Mouse (Mus musculus) megakaryocyte, adult 5-6 weeks (primary cell): Measurements from ENCODE around the gene Lrrc26. TPM values are rescaled to one million over a fixed set of nuclear protein-coding genes. Genes with fewer than 3 reads are reported as not detected.

ENCODE experiments used
- ATAC-seq: 2 replicates; pipeline ENCODE4 v1.8.0; 2016; ENCODE audit warnings: mild to moderate bottlenecking, inconsistent platforms; ENCODE audit not compliant: poor library complexity, severe bottlenecking
- total RNA-seq, 2 experiments: library from RNA; stranded (forward) in 1 of 2; stranded (reverse) in 1 of 2; fragments of 153-499, 151-499 nt in 1 of 2; fragments of 221-1000, 200-1000 nt in 1 of 2; gene quantifications; 2 replicates each; pipeline versions ENCODE4 v1.2.3 to v1.2.4; 2015 to 2017

Gene Lrrc26
- total RNA-seq, 2 experiments from 2014 or later = not detected

DNA sequence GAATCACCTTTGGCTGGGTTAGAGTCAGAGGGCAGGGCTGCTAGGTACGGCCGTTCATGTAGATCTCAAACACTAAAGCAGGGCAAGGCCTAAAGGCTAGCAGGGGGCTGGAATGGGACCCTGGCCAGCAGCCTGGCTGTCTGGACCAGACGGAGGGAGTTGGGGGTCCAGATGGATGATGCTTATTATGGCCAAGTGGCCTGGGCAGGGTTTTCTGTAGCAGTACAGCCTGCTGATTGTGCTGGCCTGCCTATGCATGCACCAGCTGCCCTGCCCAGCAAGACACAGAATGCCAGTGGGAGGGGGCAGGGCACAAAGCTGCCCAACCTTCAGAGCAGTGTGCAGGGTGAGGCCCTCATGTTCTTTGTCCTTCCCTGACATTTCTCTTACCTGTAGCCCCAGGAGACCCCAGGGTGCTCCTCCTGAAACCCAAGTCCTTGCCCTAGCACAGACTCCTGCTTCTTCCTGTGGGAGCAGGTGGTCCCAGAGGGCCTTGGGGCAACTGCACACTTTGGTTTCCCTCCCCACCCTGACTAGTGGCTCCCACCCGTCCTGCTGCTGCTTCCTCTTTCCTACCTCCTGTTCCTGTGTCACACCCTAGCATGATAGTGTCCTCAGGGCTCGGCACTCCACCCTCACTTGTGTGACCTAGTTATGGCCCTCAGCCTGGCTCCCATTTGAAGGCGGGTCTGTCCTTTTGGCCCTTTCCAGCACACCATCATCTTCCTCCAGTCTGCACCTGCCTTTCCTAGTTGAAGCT lies 23.6 kb upstream of the Lrrc26 start:
- ATAC-seq = peak; percentile 52

DNA sequence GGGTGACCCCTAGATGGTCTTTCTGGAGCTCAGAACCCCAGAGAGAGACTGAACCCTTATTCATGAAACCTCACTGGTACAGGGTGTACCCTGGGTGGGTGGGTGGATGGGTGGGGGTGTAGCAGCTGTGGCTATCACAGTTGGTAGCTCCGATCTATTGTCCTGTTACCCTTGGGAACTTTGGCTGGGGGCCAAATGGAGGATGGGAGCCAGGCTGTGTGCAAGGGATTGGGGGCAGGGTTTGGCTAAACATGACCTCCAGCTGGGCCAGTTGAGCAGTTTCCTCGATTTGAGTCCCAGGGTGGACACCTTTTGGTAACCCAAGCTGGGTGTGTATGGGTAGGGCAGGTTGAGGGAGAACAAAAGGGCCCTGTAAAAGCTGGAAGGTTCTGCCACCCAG lies 23.0 kb upstream of the Lrrc26 start:
- no peak for ATAC-seq

DNA sequence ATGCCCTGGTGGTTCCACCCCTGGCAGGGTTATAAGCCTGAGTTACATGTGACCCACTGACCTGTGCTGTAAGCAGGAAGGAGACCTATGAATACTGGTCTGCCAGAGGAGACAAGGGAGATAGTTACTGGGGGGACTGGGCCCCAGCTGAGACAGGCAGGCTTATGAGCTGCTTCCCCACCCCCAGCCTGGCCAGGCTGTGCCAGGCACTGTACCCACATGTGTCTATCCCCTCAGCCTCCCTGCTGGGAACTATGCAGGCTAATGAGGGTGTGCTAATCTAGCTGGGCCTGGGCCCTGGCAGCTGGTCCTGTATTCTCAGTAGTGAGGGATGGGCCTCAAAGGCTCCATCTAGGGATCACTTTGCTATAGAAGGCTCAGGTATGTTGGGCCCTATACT lies 22.5 kb upstream of the Lrrc26 start:
- ATAC-seq = no peak

DNA sequence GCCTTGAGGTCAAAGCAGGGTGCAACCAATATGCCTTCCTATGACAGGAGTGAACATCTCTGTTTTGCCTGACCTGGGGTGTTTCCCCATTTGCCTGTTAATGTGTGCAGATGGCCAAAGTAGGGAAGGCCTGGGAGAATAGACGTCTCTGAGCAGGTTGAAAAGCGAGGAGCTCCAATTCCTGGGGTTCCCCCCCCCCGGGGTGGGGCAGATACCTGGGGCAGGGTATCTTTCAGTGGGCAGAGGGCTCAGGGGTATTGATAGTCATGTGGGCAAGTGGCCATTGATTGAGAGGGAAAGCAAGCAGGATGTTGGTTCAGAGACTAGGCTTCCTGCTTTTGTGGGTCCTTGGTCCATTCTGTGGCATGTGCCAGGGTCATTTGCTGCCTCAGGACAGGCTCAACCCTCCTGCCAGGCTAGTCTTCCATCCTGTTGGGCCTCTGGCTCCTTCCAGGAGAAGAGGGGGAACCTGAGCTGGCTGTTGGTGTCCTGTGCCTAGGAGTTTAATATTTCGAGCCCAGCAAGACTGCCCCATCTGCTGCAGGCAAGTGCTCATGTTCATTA lies 21.9 kb upstream of the Lrrc26 start:
- ATAC-seq = no peak

- peak; percentile 98 for ATAC-seq
Observed at GRCm38 (mm10) chr2:25271827-25272511, 17.7 kb upstream of the Lrrc26 start, which contains the start of the genes Ssna1 and Anapc2. Gene Ssna1 (minus strand): TSS chr2:25272438. Gene Anapc2 (plus strand): TSS chr2:25272478.

DNA sequence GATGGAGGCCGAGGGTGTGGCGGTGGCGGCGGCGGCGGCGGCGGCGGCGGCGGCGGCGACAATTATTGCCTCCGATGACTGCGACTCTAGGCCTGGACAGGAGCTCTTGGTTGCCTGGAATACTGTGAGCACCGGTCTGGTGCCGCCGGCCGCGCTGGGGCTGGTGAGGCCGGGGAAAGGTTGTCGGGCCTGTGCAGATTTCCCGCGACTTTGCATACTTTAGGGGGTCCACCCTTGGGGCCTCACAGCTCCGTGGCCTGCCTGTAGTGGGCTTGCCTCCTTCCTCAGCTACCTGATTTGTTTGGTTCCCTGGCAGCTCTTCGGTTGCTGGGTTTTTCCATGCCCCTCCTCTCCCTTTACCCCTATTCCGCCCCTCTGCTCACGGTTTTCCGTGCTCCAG lies 17.2 kb upstream of the Lrrc26 start:
- ATAC-seq = no peak

DNA sequence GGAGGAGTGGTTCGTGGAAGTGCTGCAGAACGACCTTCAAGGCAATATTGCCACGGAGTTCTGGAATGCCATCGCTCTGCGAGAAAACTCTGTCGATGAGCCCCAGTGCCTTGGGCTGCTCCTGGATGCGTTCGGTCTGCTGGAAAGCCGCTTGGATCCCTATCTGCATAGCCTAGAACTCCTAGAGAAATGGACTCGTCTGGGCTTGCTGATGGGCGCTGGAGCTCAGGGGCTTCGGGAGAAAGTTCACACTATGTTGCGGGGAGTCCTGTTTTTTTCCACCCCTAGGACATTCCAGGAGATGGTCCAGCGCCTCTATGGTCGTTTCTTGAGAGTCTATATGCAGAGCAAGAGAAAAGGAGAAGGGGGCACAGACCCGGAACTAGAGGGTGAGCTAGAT lies 16.7 kb upstream of the Lrrc26 start:
- no peak for ATAC-seq

DNA sequence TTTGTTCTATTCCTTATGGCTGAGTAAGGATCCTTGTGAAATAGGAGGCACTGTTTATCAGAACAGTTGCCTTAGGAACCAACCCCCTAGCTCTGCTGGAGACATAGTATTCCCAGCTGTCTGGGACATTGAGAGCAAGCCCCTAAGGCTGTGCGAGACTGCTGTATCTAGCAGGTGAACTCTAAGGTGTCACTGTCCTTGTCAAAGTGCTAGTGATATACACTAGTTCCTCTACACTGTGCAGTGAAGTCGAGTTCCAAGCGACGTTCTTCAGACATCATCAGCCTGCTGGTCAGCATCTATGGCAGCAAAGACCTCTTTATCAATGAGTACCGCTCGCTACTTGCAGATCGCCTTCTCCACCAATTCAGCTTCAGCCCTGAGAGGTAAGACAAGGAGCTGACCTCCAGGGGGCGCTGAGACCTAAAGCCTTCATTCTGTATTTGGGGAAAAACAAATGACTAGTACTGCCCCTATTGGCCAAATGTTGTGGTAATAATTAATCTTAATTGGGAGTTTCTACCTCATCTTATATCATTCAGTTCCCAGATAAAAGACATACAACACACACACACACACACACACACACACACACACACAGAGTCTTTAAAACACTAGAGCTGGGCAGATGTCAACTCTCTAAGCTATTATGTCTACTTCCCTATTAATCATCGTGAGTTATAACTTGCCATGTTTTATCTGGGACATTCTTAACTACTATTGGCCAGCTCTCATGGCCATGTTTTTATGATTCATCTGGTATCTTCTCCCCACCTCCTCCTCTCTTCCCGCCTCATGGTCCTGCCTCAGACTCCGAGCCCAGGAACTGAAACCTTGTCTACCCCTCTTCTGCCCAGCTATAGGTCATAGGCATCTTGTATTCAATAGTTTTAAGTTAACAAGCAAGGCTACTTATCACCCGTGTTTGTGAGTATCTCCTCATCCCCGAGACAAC lies 10.5 kb upstream of the Lrrc26 start:
- ATAC-seq = peak; percentile 87

- ATAC-seq = no peak
Observed at GRCm38 (mm10) chr2:25285551-25285950, 4.2 kb upstream of the Lrrc26 start.

GRCm38 (mm10) chr2:25286314-25286713 lies 3.4 kb upstream of the Lrrc26 start:
- ATAC-seq = no peak

DNA sequence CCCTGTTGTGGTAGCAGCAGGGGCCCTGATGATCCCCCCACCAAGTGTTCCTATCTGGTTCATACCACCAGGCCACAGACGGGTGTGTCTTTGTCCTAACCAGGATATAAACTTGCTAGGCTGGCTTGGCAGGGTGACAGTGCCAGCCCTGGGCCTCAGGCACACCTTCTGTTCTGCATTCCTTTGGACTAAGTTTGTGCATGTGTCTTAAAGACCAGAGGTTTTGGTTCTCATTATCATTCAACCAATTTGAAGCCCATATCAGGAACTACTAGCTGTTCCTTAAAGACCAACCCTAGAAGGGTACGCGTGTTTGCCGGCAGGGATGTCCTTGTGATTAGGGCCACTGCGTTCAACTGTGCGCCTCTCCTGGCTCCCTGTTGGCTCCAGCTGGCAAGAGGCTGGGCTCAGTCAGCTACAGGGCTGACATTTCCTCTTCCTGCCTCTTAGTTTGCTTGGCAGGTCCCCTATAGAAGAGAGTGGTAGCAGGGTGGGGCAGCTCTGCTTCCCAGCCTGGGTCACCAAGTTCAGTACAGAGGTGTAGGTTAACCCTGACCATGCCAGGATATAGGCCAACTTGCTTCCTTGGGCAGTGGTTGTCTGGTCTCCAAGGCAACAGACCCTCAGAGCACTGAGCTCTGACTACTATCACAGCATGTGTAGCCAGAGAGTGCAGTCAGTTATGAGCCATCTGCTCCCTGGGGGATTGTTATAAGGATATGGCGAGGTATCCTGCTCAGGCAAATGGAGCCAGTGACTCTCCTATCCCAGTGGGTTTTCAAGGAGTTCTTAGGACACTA lies 2.7 kb upstream of the Lrrc26 start:
- no peak for ATAC-seq

DNA sequence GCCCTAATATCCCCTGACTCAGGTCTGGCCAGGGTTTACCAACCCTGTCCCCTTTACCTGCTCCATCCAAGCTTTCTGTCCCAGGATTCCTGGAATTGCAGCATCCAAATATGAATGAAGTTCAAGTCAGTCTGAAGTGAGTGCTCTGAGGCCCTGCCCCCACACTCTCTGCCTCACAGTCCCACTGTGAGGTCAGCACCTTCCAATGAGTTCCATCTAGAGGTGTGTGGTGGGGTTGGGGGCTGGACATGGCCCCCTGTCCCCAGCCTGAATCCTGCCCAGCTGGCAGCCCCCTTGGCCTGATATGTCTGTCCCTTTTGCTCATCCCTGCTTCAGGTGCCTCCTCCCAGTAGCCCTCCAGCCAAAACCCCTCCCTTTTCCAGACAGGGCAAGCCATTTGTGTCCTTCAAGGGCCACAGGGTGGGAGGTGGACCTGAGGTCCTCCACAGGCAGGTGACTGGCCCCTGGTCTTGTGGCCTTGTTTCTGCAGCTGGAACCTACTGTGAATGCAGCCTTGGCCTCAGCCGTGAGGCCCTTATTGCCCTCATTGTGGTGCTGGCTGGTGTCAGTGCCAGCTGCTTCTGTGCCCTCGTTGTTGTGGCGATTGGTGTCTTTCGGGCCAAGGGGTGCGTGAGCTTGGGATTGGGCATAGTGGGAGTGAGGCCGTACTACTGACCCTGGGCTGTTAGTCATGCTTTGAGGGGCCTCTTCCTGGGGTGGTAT lies 1.6 kb upstream of the Lrrc26 start, which contains the start of gene Tmem210:
TSS of gene Tmem210 (plus strand) at position 219 of the 723 bp plus-strand sequence.
- ATAC-seq = no peak

- ATAC-seq = no peak
Observed at GRCm38 (mm10) chr2:25288734-25289345, 875 bp upstream of the Lrrc26 start.

GRCm38 (mm10) chr2:25290101-25290815 lies 543 bp downstream of the Lrrc26 start:
- ATAC-seq = no peak

DNA sequence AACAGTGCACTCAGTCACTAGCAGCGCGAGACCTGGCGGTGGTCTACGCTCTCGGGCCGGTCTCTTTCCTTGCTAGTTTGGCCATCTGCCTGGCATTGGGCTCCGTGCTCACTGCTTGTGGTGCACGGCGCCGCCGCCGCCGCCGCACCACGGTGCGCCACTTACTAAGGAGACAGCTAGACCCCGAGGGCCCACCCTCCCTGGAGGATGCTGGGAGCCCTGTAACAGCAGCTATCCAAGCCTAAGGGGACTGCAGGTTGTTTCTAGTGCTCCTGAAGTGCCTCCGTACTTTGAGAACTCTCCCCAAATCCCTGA lies 1.1 kb downstream of the Lrrc26 start:
- no peak for ATAC-seq

DNA sequence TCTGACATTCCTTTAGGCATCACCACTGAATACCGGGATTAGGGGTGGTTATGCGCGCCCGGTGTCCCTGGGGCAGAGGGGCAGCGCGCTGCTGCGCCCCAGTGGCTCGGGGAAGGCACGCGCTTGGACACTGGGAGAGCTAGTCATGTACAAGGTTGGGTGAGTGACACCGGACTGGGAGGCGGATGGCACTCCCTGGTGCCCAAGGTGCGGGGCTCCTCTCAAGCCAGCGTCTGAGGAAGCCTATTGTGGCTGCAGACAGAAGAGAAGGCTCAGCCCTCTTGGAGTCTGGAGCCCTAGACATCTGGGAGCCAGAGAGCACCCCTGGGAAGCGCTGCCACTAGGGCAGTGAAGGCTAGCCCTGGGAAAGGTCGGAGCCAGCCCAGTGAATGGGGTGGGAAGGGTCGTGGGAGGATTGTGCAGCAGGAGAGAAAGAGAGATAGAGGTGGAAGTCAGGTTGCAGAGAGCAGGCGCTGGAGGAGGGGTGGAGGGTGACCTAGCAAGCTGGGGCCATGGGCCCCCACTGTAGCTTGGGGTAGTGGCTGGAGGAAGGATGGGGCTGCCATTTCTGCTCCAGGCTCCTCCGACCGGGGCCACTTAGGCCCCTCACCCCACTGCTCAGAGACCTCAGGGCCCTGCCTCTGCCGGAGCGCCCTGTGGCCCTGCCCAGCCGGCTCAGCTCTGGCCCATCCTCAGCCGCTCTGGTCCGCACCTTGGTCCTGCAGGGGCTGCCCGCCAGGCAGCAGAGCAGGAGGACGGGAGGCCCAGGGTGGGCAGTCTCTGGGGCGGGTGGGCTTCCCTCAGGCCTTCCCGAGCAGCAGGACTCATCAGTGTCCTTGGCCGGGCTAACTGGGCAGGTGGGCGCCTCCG lies 1.7 kb downstream of the Lrrc26 start:
- ATAC-seq = no peak

DNA sequence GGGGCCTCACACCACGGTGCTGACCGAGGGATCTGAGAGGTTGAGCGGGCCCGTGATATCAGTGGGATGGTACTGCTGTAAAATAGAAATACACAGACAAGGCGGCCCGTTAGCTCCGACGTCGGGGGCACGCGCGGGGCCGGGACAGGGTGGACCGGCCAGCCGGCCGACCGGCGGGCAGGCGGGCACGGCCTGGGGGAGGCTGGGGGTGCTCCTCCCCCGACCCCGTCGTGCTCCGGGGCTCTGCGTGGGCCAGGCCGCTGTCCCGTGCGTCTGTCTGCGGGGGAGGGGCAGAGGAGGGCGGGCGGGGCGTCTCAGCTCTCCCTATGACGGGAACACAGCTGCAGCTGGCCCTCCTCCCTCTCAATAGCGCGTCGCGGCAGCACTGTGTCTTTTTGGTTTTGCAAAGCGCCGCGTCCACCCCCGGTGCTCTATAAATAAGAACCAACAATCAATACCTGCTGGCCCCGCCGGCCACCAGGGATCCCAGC lies 2.4 kb downstream of the Lrrc26 start:
- no peak for ATAC-seq
